In genomic region chr11:72338437-72338871, GRCm38 (mm10) we compare ENCODE assay signal across 15 mouse cellular contexts. TPM values are rescaled to one million over a fixed set of nuclear protein-coding genes. Genes with fewer than 3 reads are reported as not detected.
A peak's percentile ranks its signal among the peaks of the same experiment; 100 is the strongest.
DNase-seq lines count a peak whose midpoint lies in the region; ATAC-seq lines count a peak whose summit lies in the region.
"Had no signal": no experiment of that assay in that cellular context is flagged by ENCODE, and none has a peak within 500 bp of the region (broad histone marks: within the 10 kb centered on the region; RNA-seq: fewer than 3 reads in every experiment).

No protein-coding gene starts in this region.

- H3K36me3 ChIP-seq in hindbrain, embryonic 15.5 days = no peaks in the 10 kb centered on the region
- H3K36me3 ChIP-seq in midbrain, embryonic 14.5 days (ENCODE audit: control insufficient read depth, insufficient read depth, low read length) = no peaks in the 10 kb centered on the region
- no peaks in the 10 kb centered on the region for H3K36me3 ChIP-seq in intestine, embryonic 16.5 days (ENCODE audit: control insufficient read depth, insufficient read depth, low read length)
- H3K36me3 ChIP-seq: heart, embryonic 13.5 days had no signal

- peaks cover 10% of the 10 kb centered on the region; the same call in 1 of the 2 replicates for H3K4me1 ChIP-seq in hindbrain, embryonic 15.5 days (replicated peaks)
- H3K4me1 ChIP-seq in midbrain, embryonic 14.5 days (ENCODE audit: control insufficient read depth, insufficient read depth, low read length) = peaks cover 6% of the 10 kb centered on the region; the same call in 1 of the 2 replicates
- H3K4me1 ChIP-seq in intestine, embryonic 16.5 days (ENCODE audit: control insufficient read depth, insufficient read depth, low read length) = no peaks in the 10 kb centered on the region
- H3K4me1 ChIP-seq: heart, embryonic 13.5 days had no signal

- H3K4me3 ChIP-seq in hindbrain, embryonic 15.5 days = no peak overlapping the region
- H3K4me3 ChIP-seq in midbrain, embryonic 14.5 days (replicated peaks; ENCODE audit: low read depth, low read length) = no peak overlapping the region
- H3K4me3 ChIP-seq in intestine, embryonic 16.5 days (ENCODE audit: low read length) = no peak overlapping the region
- H3K4me3 ChIP-seq: heart, embryonic 13.5 days; layer of hippocampus, adult 2 months had no signal

- no peak overlapping the region for H3K4me2 ChIP-seq in hindbrain, embryonic 15.5 days
- H3K4me2 ChIP-seq in midbrain, embryonic 14.5 days (ENCODE audit: low read length) = no peak overlapping the region
- no peak overlapping the region for H3K4me2 ChIP-seq in intestine, embryonic 16.5 days (ENCODE audit: low read depth, low read length)
- H3K4me2 ChIP-seq: heart, embryonic 13.5 days had no signal

- peak; percentile 19 for DNase-seq in layer of hippocampus, adult 11-12 months (ENCODE audit: low spot score)
- no peak for DNase-seq in layer of hippocampus, postnatal 25 days (ENCODE audit: extremely low spot score in 1 of 2, low spot score in 1 of 2)
- DNase-seq in embryo, embryonic 11 days = peak; percentile 51
- peak; percentile 27 for DNase-seq in midbrain, embryonic 14.5 days
- no peak for DNase-seq in gastrocnemius, adult 8-10 months (ENCODE audit: low spot score in 2 of 2)
- DNase-seq in urinary bladder, postnatal 36 days (ENCODE audit: low spot score in 2 of 2) = no peak
- DNase-seq: cerebellum, postnatal 36 days; right cerebral cortex, adult 18-20 months had no signal

- peak; percentile 48; the same call in 1 of the 2 replicates for ATAC-seq in hindbrain, embryonic 15.5 days (ENCODE audit: low FRiP score, low read depth)
- no peak for ATAC-seq in midbrain, embryonic 14.5 days (ENCODE audit: low FRiP score, low TSS enrichment)
- ATAC-seq in intestine, embryonic 16.5 days = no peak

- no peak overlapping the region for H3K27ac ChIP-seq in hindbrain, embryonic 15.5 days (replicated peaks)
- no peak overlapping the region for H3K27ac ChIP-seq in midbrain, embryonic 14.5 days (replicated peaks; ENCODE audit: low read depth, low read length)
- H3K27ac ChIP-seq in intestine, embryonic 16.5 days (ENCODE audit: low read length) = no peak overlapping the region
- H3K27ac ChIP-seq: heart, embryonic 13.5 days; layer of hippocampus, adult 2 months; stomach, postnatal 0 days had no signal

- no peaks in the 10 kb centered on the region for H3K27me3 ChIP-seq in hindbrain, embryonic 15.5 days
- H3K27me3 ChIP-seq in midbrain, embryonic 14.5 days (ENCODE audit: control insufficient read depth, insufficient read depth, low read length) = no peaks in the 10 kb centered on the region
- H3K27me3 ChIP-seq in intestine, embryonic 16.5 days (replicated peaks; ENCODE audit: control insufficient read depth, insufficient read depth, low read length) = no peaks in the 10 kb centered on the region

- H3K9ac ChIP-seq in hindbrain, embryonic 15.5 days = no peak overlapping the region
- no peak overlapping the region for H3K9ac ChIP-seq in midbrain, embryonic 14.5 days (replicated peaks; ENCODE audit: low read length)
- no peak overlapping the region for H3K9ac ChIP-seq in intestine, embryonic 16.5 days (ENCODE audit: low read depth, low read length)
- H3K9ac ChIP-seq: heart, embryonic 13.5 days had no signal

- no peaks in the 10 kb centered on the region for H3K9me3 ChIP-seq in hindbrain, embryonic 15.5 days
- H3K9me3 ChIP-seq in midbrain, embryonic 14.5 days (ENCODE audit: control insufficient read depth, low read length) = no peaks in the 10 kb centered on the region
- H3K9me3 ChIP-seq in intestine, embryonic 16.5 days (ENCODE audit: control insufficient read depth, low read length) = no peaks in the 10 kb centered on the region
- H3K9me3 ChIP-seq: heart, embryonic 13.5 days had no signal

- 22% methylated on average over 5 of the region's 5 CpGs for WGBS in hindbrain, embryonic 15.5 days
- WGBS in midbrain, embryonic 14.5 days = 13% methylated on average over 5 of the region's 5 CpGs
- whole genome bisulfite sequencing in intestine, embryonic 16.5 days = 66% methylated on average over 5 of the region's 5 CpGs

RNA-seq across cellular contexts. Expression of gene Tekt1, which starts 23.8 kb away (rescaled TPM):
- 1 to 10 TPM; 2.7 to 3.1 TPM for total RNA-seq in layer of hippocampus, postnatal 25 days (2021)
- 6.5 and 8.4 TPM in 2 replicates for polyA plus RNA-seq in hindbrain, embryonic 15.5 days (2015; fragmentation: Nextera tagmentation; extraction: Ambion mirVana)
- 6.9 and 9.0 TPM in 2 replicates for polyA plus RNA-seq in midbrain, embryonic 14.5 days (2014; fragmentation: Nextera tagmentation; extraction: Ambion mirVana)
- total RNA-seq in gastrocnemius, adult 8-10 months (2022) = 1 to 10 TPM in 3 of 4 experiments, under 1 TPM in 1; 0.92 to 3.3 (median 2.5) TPM
- 0.16 and 0.26 TPM in 2 replicates for polyA plus RNA-seq in intestine, embryonic 16.5 days (2015; fragmentation: Nextera tagmentation; extraction: Ambion mirVana)
- total RNA-seq: liver, adult 2 months; megakaryocyte-erythroid progenitor cell, adult 5-6 weeks had no signal
- polyA plus RNA-seq: liver, adult 2 months; stomach, postnatal 0 days had no signal

RNA-seq across cellular contexts. Expression of gene Fbxo39, which starts 24.2 kb away (rescaled TPM):
- not detected for total RNA-seq in layer of hippocampus, postnatal 25 days (2021)
- not detected in 2 replicates for polyA plus RNA-seq in hindbrain, embryonic 15.5 days (2015; fragmentation: Nextera tagmentation; extraction: Ambion mirVana)
- not detected in 2 replicates for polyA plus RNA-seq in midbrain, embryonic 14.5 days (2014; fragmentation: Nextera tagmentation; extraction: Ambion mirVana)
- total RNA-seq in gastrocnemius, adult 8-10 months (2022) = not detected
- polyA plus RNA-seq in intestine, embryonic 16.5 days (2015; fragmentation: Nextera tagmentation; extraction: Ambion mirVana) = not detected in 2 replicates
- total RNA-seq: layer of hippocampus, adult 2 months; liver, adult 2 months; megakaryocyte-erythroid progenitor cell, adult 5-6 weeks had no signal
- polyA plus RNA-seq: heart, embryonic 13.5 days; liver, adult 2 months; stomach, postnatal 0 days had no signal

RNA-seq across cellular contexts. Expression of gene Xaf1, which starts 37.0 kb away (rescaled TPM):
- 1 to 10 TPM; 2.4 to 3.3 TPM for total RNA-seq in layer of hippocampus, postnatal 25 days (2021)
- polyA plus RNA-seq in hindbrain, embryonic 15.5 days (2015; fragmentation: Nextera tagmentation; extraction: Ambion mirVana) = 3.0 and 3.9 TPM in 2 replicates
- 1.1 and 3.3 TPM in 2 replicates for polyA plus RNA-seq in midbrain, embryonic 14.5 days (2014; fragmentation: Nextera tagmentation; extraction: Ambion mirVana)
- total RNA-seq in gastrocnemius, adult 8-10 months (2022) = 1 to 10 TPM; 1.4 to 3.4 (median 2.5) TPM
- polyA plus RNA-seq in intestine, embryonic 16.5 days (2015; fragmentation: Nextera tagmentation; extraction: Ambion mirVana) = 4.8 and 5.4 TPM in 2 replicates

Comparison
In these comparisons a context has a peak if more than half of its experiments do, and no peak if none do; other contexts are left out.
1. DNase-seq: peak in layer of hippocampus, adult 11-12 months (single experiment), embryo, embryonic 11 days (single experiment) and midbrain, embryonic 14.5 days (single experiment); none in layer of hippocampus, postnatal 25 days (0 of 2), gastrocnemius, adult 8-10 months (0 of 2) and urinary bladder, postnatal 36 days (0 of 2).